Mouse (Mus musculus) midbrain, embryonic 11.5 days (tissue): Measurements from ENCODE around the gene Apoc3. TPM values are rescaled to one million over a fixed set of nuclear protein-coding genes. Genes with fewer than 3 reads are reported as not detected.

Experiments
- ATAC-seq: fragments of 200-750 bp; cut with Nextera tagmentation; 2 replicates; pipeline ENCODE4 v1.8.0; 2017; ENCODE audit warnings: moderate TSS enrichment, moderate library complexity; ENCODE audit not compliant: low FRiP score
- DNase-seq: peaks from one replicate; pipeline ENCODE4 v3.0.0; 2015; ENCODE audit warnings: low spot score; ENCODE audit errors: missing footprints
- H3K27ac ChIP-seq: fragments of 300-500 bp; sonication (generic); 2 replicates; pipeline ENCODE4 v1.5.1; 2014; ENCODE audit warnings: low read depth, low read length
- H3K27me3 ChIP-seq: fragments of 300-500 bp; sonication (generic); 2 replicates; pipeline ENCODE4 v1.6.1; 2014; ENCODE audit warnings: mild to moderate bottlenecking, low read length, moderate library complexity, mixed read lengths; ENCODE audit not compliant: control insufficient read depth, insufficient read depth
- H3K36me3 ChIP-seq: fragments of 300-500 bp; sonication (generic); 2 replicates; pipeline ENCODE4 v1.6.1; 2014; ENCODE audit warnings: mild to moderate bottlenecking, low read length, moderate library complexity, mixed read lengths; ENCODE audit not compliant: control insufficient read depth, insufficient read depth
- H3K4me1 ChIP-seq: fragments of 300-500 bp; sonication (generic); 2 replicates; pipeline ENCODE4 v1.6.1; 2014; ENCODE audit warnings: low read length; ENCODE audit not compliant: control insufficient read depth, insufficient read depth
- H3K4me2 ChIP-seq: fragments of 300-500 bp; sonication (generic); 2 replicates; pipeline ENCODE4 v1.6.1; 2014; ENCODE audit warnings: mild to moderate bottlenecking, moderate library complexity
- H3K4me3 ChIP-seq: fragments of 300-500 bp; sonication (generic); 2 replicates; pipeline ENCODE4 v1.5.1; 2014; ENCODE audit warnings: low read depth, low read length
- H3K9ac ChIP-seq: fragments of 300-500 bp; sonication (generic); 2 replicates; pipeline ENCODE4 v1.6.1; 2014; ENCODE audit warnings: low read length
- H3K9me3 ChIP-seq: fragments of 300-500 bp; sonication (generic); 2 replicates; pipeline ENCODE4 v1.6.1; 2016; ENCODE audit warnings: low read length; ENCODE audit not compliant: control insufficient read depth
- WGBS: fragments of 180-500 bp; shearing (Covaris S2); extraction: QIAGEN DNeasy Blood & Tissue Kit; methylation state at CpG from one replicate; pipeline ENCODE4 v1.1.7; 2014; 5-methylcytosine and 5-hydroxymethylcytosine counted together
- polyA plus RNA-seq: library from polyadenylated mRNA; unstranded; fragments of >200 nt; fragmentation: Nextera tagmentation; extraction: Ambion mirVana; gene quantifications from 2 replicates; pipeline ENCODE4 v1.2.1, GENCODE M21; 2014

Gene Apoc3
- polyA plus RNA-seq, result not detected in 2 replicates

DNA sequence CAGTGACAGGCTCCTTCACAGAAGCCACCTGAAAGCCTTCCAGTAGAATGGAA, at the start of gene Apoc3:
Gene Apoc3, minus strand, starts transcription at position 41 of the 53 bp plus-strand sequence.
- Histone ChIP-seq H3K27ac (no peak within 1 kb of the TSS), H3K4me3 (no peak within 1 kb of the TSS), H3K36me3 (no peaks in the 10 kb centered on the region), H3K27me3 (no peaks in the 10 kb centered on the region), H3K9me3 (no peaks in the 10 kb centered on the region), H3K4me1 (no peaks in the 10 kb centered on the region), H3K4me2 (no peak within 1 kb of the TSS), H3K9ac (no peak within 1 kb of the TSS)
- ATAC-seq (no peak), DNase-seq (no peak)

- peak within 1 kb of the TSS; percentile 60; the same call in 1 of the 2 replicates for H3K27ac ChIP-seq
- peak within 1 kb of the TSS; percentile 57 for H3K4me2 ChIP-seq
- H3K9me3 ChIP-seq, result no peaks in the 10 kb centered on the region
- no peaks in the 10 kb centered on the region for H3K27me3 ChIP-seq
- ATAC-seq (peak; percentile 92), DNase-seq (peak; percentile 100)
- peaks cover 19% of the 10 kb centered on the region for H3K36me3 ChIP-seq
- peaks cover 6% of the 10 kb centered on the region for H3K4me1 ChIP-seq
- H3K9ac ChIP-seq, result peak within 1 kb of the TSS; percentile 87
- peak within 1 kb of the TSS; percentile 84 for H3K4me3 ChIP-seq
- under 1% methylated on average over 55 of the region's 55 CpGs for WGBS
These were observed 47.4 kb upstream of the Apoc3 start, which contains the start of gene Bud13 for GRCm38 (mm10) chr9:46282631-46283436. TSS of gene Bud13 (plus strand) at chr9:46283008.

DNA sequence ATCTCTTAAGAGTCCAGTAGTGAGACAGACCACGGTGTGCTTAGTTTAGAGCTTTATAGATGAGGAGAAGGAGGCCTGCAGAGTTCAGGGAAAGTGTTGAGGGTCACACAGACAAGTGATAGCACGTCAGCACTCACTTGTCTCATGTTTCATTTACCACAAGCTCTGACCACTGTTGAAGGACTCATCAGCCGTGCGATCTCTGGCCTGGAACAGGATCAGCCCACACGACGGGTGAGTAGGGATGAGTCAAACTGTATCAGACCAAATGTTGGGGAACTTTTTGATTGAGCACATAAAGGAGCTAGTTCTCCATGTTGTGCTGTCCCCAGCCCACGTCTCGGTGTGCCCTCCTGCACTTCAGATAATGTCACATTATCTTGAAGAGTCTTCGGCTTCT, 39.1 kb upstream of the Apoc3 start:
- Histone ChIP-seq H3K36me3 (peaks cover 19% of the 10 kb centered on the region), H3K4me2 (no peak overlapping the region), H3K27ac (no peak overlapping the region), H3K27me3 (no peaks in the 10 kb centered on the region; the same call in 1 of the 2 replicates), H3K9ac (no peak overlapping the region), H3K4me1 (peaks cover 6% of the 10 kb centered on the region), H3K4me3 (no peak overlapping the region), H3K9me3 (no peaks in the 10 kb centered on the region)
- ATAC-seq, result no peak
- WGBS, result 89% methylated on average over 9 of the region's 9 CpGs
- no peak for DNase-seq

- Histone ChIP-seq H3K27ac (peak within 1 kb of the TSS; percentile 27; the same call in 1 of the 2 replicates), H3K36me3 (peaks cover 13% of the 10 kb centered on the region), H3K4me1 (peaks cover 6% of the 10 kb centered on the region), H3K4me3 (peak within 1 kb of the TSS; percentile 89), H3K9ac (peak within 1 kb of the TSS; percentile 71), H3K9me3 (no peaks in the 10 kb centered on the region), H3K4me2 (peak within 1 kb of the TSS; percentile 90), H3K27me3 (peaks cover 3% of the 10 kb centered on the region)
- 6% methylated on average over 43 of the region's 45 CpGs for WGBS
- ATAC-seq, result peak; percentile 94
- peak; percentile 98 for DNase-seq
These were observed 37.4 kb upstream of the Apoc3 start, which contains the start of gene Zpr1 for GRCm38 (mm10) chr9:46272677-46273454. TSS of gene Zpr1 (plus strand) at chr9:46273064.

- H3K4me3 ChIP-seq, result no peak overlapping the region
These were observed 36.6 kb upstream of the Apoc3 start for GRCm38 (mm10) chr9:46272070-46272469.

DNA sequence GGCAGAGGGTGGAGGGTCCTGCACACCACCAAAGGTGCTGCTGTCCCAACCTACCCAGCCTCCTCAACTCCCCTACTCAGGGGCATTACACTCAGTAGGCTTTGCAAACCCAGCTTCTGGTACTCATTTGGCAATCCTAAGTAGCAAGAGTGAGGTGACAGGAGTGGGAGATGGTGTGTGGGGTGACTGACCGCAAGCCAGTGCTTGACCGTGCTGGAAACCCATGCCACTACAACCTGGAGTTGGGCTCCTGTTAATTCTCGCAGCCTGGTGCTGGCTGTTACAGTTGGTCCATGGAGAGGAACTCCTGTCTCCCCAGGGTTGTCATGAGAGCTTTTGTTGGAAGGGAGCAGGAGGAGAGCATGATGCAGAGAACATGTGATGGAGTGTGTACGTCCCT, 35.3 kb upstream of the Apoc3 start:
- ATAC-seq (no peak), DNase-seq (no peak)
- WGBS, result 92% methylated on average over 4 of the region's 4 CpGs
- H3K27me3 ChIP-seq, result peaks cover 3% of the 10 kb centered on the region
- H3K9ac ChIP-seq, result no peak overlapping the region
- H3K27ac ChIP-seq, result no peak overlapping the region
- H3K9me3 ChIP-seq, result no peaks in the 10 kb centered on the region
- H3K4me2 ChIP-seq, result no peak overlapping the region
- peaks cover 6% of the 10 kb centered on the region for H3K4me1 ChIP-seq
- H3K36me3 ChIP-seq, result peaks cover 5% of the 10 kb centered on the region
- no peak overlapping the region for H3K4me3 ChIP-seq

More at GRCm38 (mm10) chr9:46272070-46272469, 36.6 kb upstream of the Apoc3 start:
- Histone ChIP-seq H3K9me3 (no peaks in the 10 kb centered on the region), H3K4me1 (peaks cover 6% of the 10 kb centered on the region), H3K9ac (no peak overlapping the region), H3K27me3 (peaks cover 3% of the 10 kb centered on the region), H3K36me3 (peaks cover 13% of the 10 kb centered on the region), H3K4me2 (no peak overlapping the region), H3K27ac (no peak overlapping the region)
- 85% methylated on average over 9 of the region's 9 CpGs for WGBS
- DNase-seq, result no peak
- ATAC-seq, result no peak

GRCm38 (mm10) chr9:46269125-46269524, 33.7 kb upstream of the Apoc3 start:
- no peaks in the 10 kb centered on the region for H3K9me3 ChIP-seq
- ATAC-seq (no peak), DNase-seq (no peak)
- H3K9ac ChIP-seq, result no peak overlapping the region
- H3K4me1 ChIP-seq, result peaks cover 6% of the 10 kb centered on the region
- H3K4me2 ChIP-seq, result no peak overlapping the region
- H3K4me3 ChIP-seq, result no peak overlapping the region
- H3K27me3 ChIP-seq, result peaks cover 3% of the 10 kb centered on the region
- H3K27ac ChIP-seq, result no peak overlapping the region
- no peaks in the 10 kb centered on the region for H3K36me3 ChIP-seq
- 91% methylated on average over 5 of the region's 5 CpGs for WGBS

DNA sequence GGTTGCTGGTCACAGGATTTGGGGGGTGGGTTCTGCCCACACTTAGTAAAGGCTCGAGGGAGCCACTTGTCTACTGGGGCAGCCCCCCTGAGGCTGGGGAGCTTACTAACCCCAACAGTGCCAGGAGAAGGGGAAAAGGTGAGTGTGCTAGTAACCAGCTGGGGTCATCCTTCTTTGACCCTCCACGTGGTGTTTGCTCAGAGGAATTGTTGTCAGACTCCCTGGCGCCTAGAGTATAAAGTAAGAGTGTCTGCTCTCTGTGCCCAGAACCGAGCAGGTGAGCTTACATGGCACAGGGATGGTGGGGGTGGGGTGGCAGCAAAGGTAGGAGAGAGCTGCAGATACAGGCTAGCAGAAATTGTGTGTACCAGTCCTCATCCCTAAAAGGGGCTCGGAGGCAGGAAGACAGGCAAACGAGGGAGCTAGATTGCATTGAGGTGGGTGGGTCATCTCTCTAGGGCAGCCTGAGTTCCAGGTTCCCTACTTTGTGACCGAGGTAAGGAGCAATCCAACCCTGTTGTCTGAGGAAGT, 33.0 kb upstream of the Apoc3 start, which contains the start of gene Apoa5:
Gene Apoa5, plus strand, starts transcription at position 291 of the 531 bp plus-strand sequence.
- Histone ChIP-seq H3K9me3 (no peaks in the 10 kb centered on the region), H3K36me3 (no peaks in the 10 kb centered on the region), H3K4me2 (no peak within 1 kb of the TSS), H3K4me3 (no peak within 1 kb of the TSS), H3K4me1 (peaks cover under 1% of the 10 kb centered on the region), H3K27me3 (peaks cover 3% of the 10 kb centered on the region), H3K9ac (no peak within 1 kb of the TSS), H3K27ac (no peak within 1 kb of the TSS)
- no peak for DNase-seq
- ATAC-seq, result no peak
- WGBS, result 61% methylated on average over 7 of the region's 7 CpGs

GRCm38 (mm10) chr9:46261131-46261530, 25.7 kb upstream of the Apoc3 start:
- Histone ChIP-seq H3K36me3 (no peaks in the 10 kb centered on the region), H3K27ac (no peak overlapping the region), H3K9me3 (no peaks in the 10 kb centered on the region), H3K4me2 (no peak overlapping the region), H3K9ac (no peak overlapping the region), H3K4me3 (no peak overlapping the region), H3K4me1 (no peaks in the 10 kb centered on the region), H3K27me3 (no peaks in the 10 kb centered on the region; the same call in 1 of the 2 replicates)
- DNase-seq (no peak), ATAC-seq (no peak)
- WGBS, result 88% methylated on average over 7 of the region's 7 CpGs
